ENCODE assay signal across 7 mouse cellular contexts in genomic region chr15:9070912-9071555, GRCm38 (mm10). TPM values are rescaled to one million over a fixed set of nuclear protein-coding genes. Genes with fewer than 3 reads are reported as not detected.
DNase-seq lines count a peak whose midpoint lies in the region; ATAC-seq lines count a peak whose summit lies in the region.

TSS of gene Nadk2 (plus strand) at chr15:9071260.

- peak within 1 kb of the TSS; percentile 96 for H3K9ac ChIP-seq in intestine, embryonic 16.5 days (ENCODE audit: low read depth, low read length)
- H3K9ac ChIP-seq in midbrain, embryonic 11.5 days (ENCODE audit: low read length): peak within 1 kb of the TSS; percentile 91

- intact Hi-C loops in left cerebral cortex, postnatal 36 days (cut with DNase I): no loop called here

- peak; percentile 100 for DNase-seq in adrenal gland, adult 8-10 months
- peak; percentile 99 for DNase-seq in embryo, embryonic 9.5 days (ENCODE audit: extremely low spot score)
- peak; percentile 99 for DNase-seq in gastrocnemius, postnatal 4 days (ENCODE audit: low spot score in 2 of 2)
- DNase-seq in left cerebral cortex, postnatal 36 days (ENCODE audit: low spot score in 2 of 2): peak; percentile 97
- DNase-seq in midbrain, embryonic 11.5 days (ENCODE audit: low spot score, missing footprints): peak; percentile 99
- peak; percentile 97 for DNase-seq in skeletal muscle tissue, adult 2 months (ENCODE audit: low read depth, low spot score)

- under 1% methylated on average over 36 of the region's 54 CpGs for WGBS in intestine, embryonic 16.5 days
- under 1% methylated on average over 51 of the region's 54 CpGs for WGBS in midbrain, embryonic 11.5 days

- peak within 1 kb of the TSS; percentile 92 for H3K27ac ChIP-seq in intestine, embryonic 16.5 days (ENCODE audit: low read length)
- peak within 1 kb of the TSS; percentile 85 for H3K27ac ChIP-seq in midbrain, embryonic 11.5 days (ENCODE audit: low read depth, low read length)

- H3K36me3 ChIP-seq in intestine, embryonic 16.5 days (ENCODE audit: control insufficient read depth, insufficient read depth, low read length): no peaks in the 10 kb centered on the region
- H3K36me3 ChIP-seq in midbrain, embryonic 11.5 days (ENCODE audit: control insufficient read depth, insufficient read depth, low read length): no peaks in the 10 kb centered on the region

- H3K4me2 ChIP-seq in intestine, embryonic 16.5 days (ENCODE audit: low read depth, low read length): peak within 1 kb of the TSS; percentile 84
- peak within 1 kb of the TSS; percentile 67 for H3K4me2 ChIP-seq in midbrain, embryonic 11.5 days

- peak within 1 kb of the TSS; percentile 94 for H3K4me3 ChIP-seq in intestine, embryonic 16.5 days (ENCODE audit: low read length)
- peak within 1 kb of the TSS; percentile 89 for H3K4me3 ChIP-seq in midbrain, embryonic 11.5 days (ENCODE audit: low read depth, low read length)

- ATAC-seq in intestine, embryonic 16.5 days: peak; percentile 97
- ATAC-seq in midbrain, embryonic 11.5 days (ENCODE audit: low FRiP score): peak; percentile 99

- H3K4me1 ChIP-seq in intestine, embryonic 16.5 days (ENCODE audit: control insufficient read depth, insufficient read depth, low read length): peaks cover 21% of the 10 kb centered on the region
- H3K4me1 ChIP-seq in midbrain, embryonic 11.5 days (ENCODE audit: control insufficient read depth, insufficient read depth, low read length): peaks cover 32% of the 10 kb centered on the region

- H3K27me3 ChIP-seq in intestine, embryonic 16.5 days (replicated peaks; ENCODE audit: control insufficient read depth, insufficient read depth, low read length): no peaks in the 10 kb centered on the region
- no peaks in the 10 kb centered on the region for H3K27me3 ChIP-seq in midbrain, embryonic 11.5 days (ENCODE audit: control insufficient read depth, insufficient read depth, low read length)

- H3K9me3 ChIP-seq in intestine, embryonic 16.5 days (ENCODE audit: control insufficient read depth, low read length): no peaks in the 10 kb centered on the region
- no peaks in the 10 kb centered on the region for H3K9me3 ChIP-seq in midbrain, embryonic 11.5 days (ENCODE audit: control insufficient read depth, low read length)

RNA-seq across cellular contexts. Expression of gene Nadk2, which starts in this region (rescaled TPM):
- total RNA-seq in adrenal gland, adult 8-10 months (2022): 10 to 100 TPM; 66.3 to 80.1 (median 74.6) TPM
- total RNA-seq in gastrocnemius, postnatal 4 days (2021): 10 to 100 TPM; 34.1 to 34.5 TPM
- 19.7 and 44.7 TPM in 2 replicates for polyA plus RNA-seq in intestine, embryonic 16.5 days (2015; fragmentation: Nextera tagmentation; extraction: Ambion mirVana)
- total RNA-seq in left cerebral cortex, postnatal 36 days (2021): 10 to 100 TPM; 47.6 to 48.2 TPM
- 36.8 and 43.6 TPM in 2 replicates for polyA plus RNA-seq in midbrain, embryonic 11.5 days (2014; fragmentation: Nextera tagmentation; extraction: Ambion mirVana)

Comparison
In these comparisons a context has a peak if more than half of its experiments do, and no peak if none do; other contexts are left out.
1. Peak in every context shown above with its lines: DNase-seq, ATAC-seq, H3K4me3 ChIP-seq and H3K27ac ChIP-seq.